In the genomic region with DNA sequence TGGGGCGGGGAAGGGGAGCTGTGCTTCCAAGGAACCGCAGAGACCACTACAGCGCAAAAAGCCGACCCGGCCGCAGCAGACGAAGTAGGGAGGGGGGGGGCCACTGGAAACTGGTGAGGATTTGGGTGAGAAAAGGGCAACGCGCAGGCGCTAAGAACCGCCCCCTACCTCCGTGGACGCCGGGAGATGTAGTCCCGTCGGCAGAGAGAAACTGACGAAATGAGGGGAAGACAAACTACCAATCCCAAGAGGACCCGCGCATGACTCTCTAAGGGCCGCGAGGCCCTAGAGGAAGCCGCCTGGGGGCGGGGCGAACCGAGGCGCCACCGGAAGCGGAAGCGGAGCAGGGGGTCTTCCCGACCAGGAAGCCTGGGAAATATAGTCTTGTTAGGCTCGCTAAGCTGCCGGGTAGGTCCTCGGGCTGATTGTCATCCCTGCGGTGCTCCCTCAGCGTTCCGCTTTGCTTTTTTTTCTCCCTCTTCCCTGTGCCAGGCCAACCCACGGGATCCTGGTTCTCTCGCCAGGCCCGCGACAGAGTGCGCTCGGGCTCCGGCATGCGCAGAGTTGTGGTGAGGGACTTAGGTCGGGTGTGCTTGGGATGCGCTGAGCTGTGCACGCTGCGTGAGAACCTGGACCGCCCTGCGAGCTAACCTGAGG, we compare ENCODE assay signal across 7 mouse cellular contexts. TPM values are rescaled to one million over a fixed set of nuclear protein-coding genes. Genes with fewer than 3 reads are reported as not detected.
DNase-seq lines count a peak whose midpoint lies in the region; ATAC-seq lines count a peak whose summit lies in the region.

A gene (plus strand): TSS at position 313 of the 657 bp plus-strand sequence.

- peak; percentile 94 for ATAC-seq in embryonic facial prominence, embryonic 12.5 days (ENCODE audit: insufficient number of reproducible peaks, insufficient read depth, low FRiP score, low TSS enrichment)
- peak; percentile 91 for ATAC-seq in limb, embryonic 11.5 days (ENCODE audit: insufficient number of reproducible peaks, low FRiP score, low TSS enrichment, low read depth)
- peak; percentile 93 for ATAC-seq in midbrain, embryonic 14.5 days (ENCODE audit: low FRiP score, low TSS enrichment)

- H3K36me3 ChIP-seq in embryonic facial prominence, embryonic 12.5 days, result peaks cover 38% of the 10 kb centered on the region
- peaks cover 19% of the 10 kb centered on the region for H3K36me3 ChIP-seq in limb, embryonic 11.5 days (ENCODE audit: control insufficient read depth, insufficient read depth, low read length)
- peaks cover 43% of the 10 kb centered on the region for H3K36me3 ChIP-seq in midbrain, embryonic 14.5 days (ENCODE audit: control insufficient read depth, insufficient read depth, low read length)

- peak within 1 kb of the TSS; percentile 95 for H3K9ac ChIP-seq in embryonic facial prominence, embryonic 12.5 days
- H3K9ac ChIP-seq in limb, embryonic 11.5 days (ENCODE audit: low read length), result peak within 1 kb of the TSS; percentile 94
- H3K9ac ChIP-seq in midbrain, embryonic 14.5 days (replicated peaks; ENCODE audit: low read length), result peak within 1 kb of the TSS; percentile 90

- H3K4me2 ChIP-seq in embryonic facial prominence, embryonic 12.5 days (replicated peaks), result peak within 1 kb of the TSS; percentile 90
- peak within 1 kb of the TSS; percentile 98 for H3K4me2 ChIP-seq in limb, embryonic 11.5 days (ENCODE audit: low read depth, severe bottlenecking)
- peak within 1 kb of the TSS; percentile 96 for H3K4me2 ChIP-seq in midbrain, embryonic 14.5 days (ENCODE audit: low read length)

- DNase-seq in adrenal gland, postnatal 25 days, result peak; percentile 97
- peak; percentile 100 for DNase-seq in heart, adult 11 months
- DNase-seq in kidney, adult 18-20 months, result peak; percentile 96
- DNase-seq in limb, embryonic 11.5 days (ENCODE audit: low spot score), result peak; percentile 98
- DNase-seq in midbrain, embryonic 14.5 days, result peak; percentile 100
- peak; percentile 95 to 96 for DNase-seq in spleen, adult 18-20 months

- no peaks in the 10 kb centered on the region for H3K9me3 ChIP-seq in embryonic facial prominence, embryonic 12.5 days
- no peaks in the 10 kb centered on the region for H3K9me3 ChIP-seq in limb, embryonic 11.5 days (ENCODE audit: control insufficient read depth, low read length)
- no peaks in the 10 kb centered on the region for H3K9me3 ChIP-seq in midbrain, embryonic 14.5 days (ENCODE audit: control insufficient read depth, low read length)

- H3K27me3 ChIP-seq in embryonic facial prominence, embryonic 12.5 days, result no peaks in the 10 kb centered on the region
- H3K27me3 ChIP-seq in limb, embryonic 11.5 days (ENCODE audit: control insufficient read depth, insufficient read depth, low read length), result no peaks in the 10 kb centered on the region
- no peaks in the 10 kb centered on the region for H3K27me3 ChIP-seq in midbrain, embryonic 14.5 days (ENCODE audit: control insufficient read depth, insufficient read depth, low read length)

- H3K4me1 ChIP-seq in embryonic facial prominence, embryonic 12.5 days, result peaks cover 16% of the 10 kb centered on the region
- peaks cover 11% of the 10 kb centered on the region; the same call in 1 of the 2 replicates for H3K4me1 ChIP-seq in limb, embryonic 11.5 days (ENCODE audit: control insufficient read depth, insufficient read depth, low read length)
- H3K4me1 ChIP-seq in midbrain, embryonic 14.5 days (ENCODE audit: control insufficient read depth, insufficient read depth, low read length), result peaks cover 11% of the 10 kb centered on the region

- H3K27ac ChIP-seq in embryonic facial prominence, embryonic 12.5 days, result peak within 1 kb of the TSS; percentile 92
- H3K27ac ChIP-seq in limb, embryonic 11.5 days (replicated peaks; ENCODE audit: low read depth, low read length), result peak within 1 kb of the TSS; percentile 36; the same call in 1 of the 2 replicates
- H3K27ac ChIP-seq in midbrain, embryonic 14.5 days (replicated peaks; ENCODE audit: low read depth, low read length), result peak within 1 kb of the TSS; percentile 90

- H3K4me3 ChIP-seq in embryonic facial prominence, embryonic 12.5 days, result peak within 1 kb of the TSS; percentile 95
- peak within 1 kb of the TSS; percentile 82 for H3K4me3 ChIP-seq in limb, embryonic 11.5 days (ENCODE audit: low read depth, low read length)
- H3K4me3 ChIP-seq in midbrain, embryonic 14.5 days (replicated peaks; ENCODE audit: low read depth, low read length), result peak within 1 kb of the TSS; percentile 96

- under 1% methylated on average over 50 of the region's 50 CpGs for WGBS in embryonic facial prominence, embryonic 12.5 days
- under 1% methylated on average over 50 of the region's 50 CpGs for WGBS in limb, embryonic 11.5 days
- 0% methylated on average over 50 of the region's 50 CpGs for WGBS in midbrain, embryonic 14.5 days

RNA-seq across cellular contexts. Expression of the gene that starts here (rescaled TPM):
- total RNA-seq in adrenal gland, postnatal 25 days (2021), result 19.0 and 19.4 TPM in 2 replicates
- polyA plus RNA-seq in embryonic facial prominence, embryonic 12.5 days (2016; fragmentation: Nextera tagmentation; extraction: Ambion mirVana), result 22.4 and 25.5 TPM in 2 replicates
- polyA plus RNA-seq in limb, embryonic 11.5 days (2014; fragmentation: Nextera tagmentation; extraction: Ambion mirVana), result 24.0 and 29.1 TPM in 2 replicates
- polyA plus RNA-seq in midbrain, embryonic 14.5 days (2014; fragmentation: Nextera tagmentation; extraction: Ambion mirVana), result 24.2 and 25.4 TPM in 2 replicates

Comparison
In these comparisons a context has a peak if more than half of its experiments do, and no peak if none do; other contexts are left out.
1. Peak in every context shown above with its lines: DNase-seq, ATAC-seq, H3K4me3 ChIP-seq and H3K27ac ChIP-seq.
2. H3K27ac ChIP-seq: peak in every context shown above with its lines; median percentile 92 in embryonic facial prominence, embryonic 12.5 days; 90 in midbrain, embryonic 14.5 days; 36 in limb, embryonic 11.5 days.